Mouse (Mus musculus) small intestine, adult 2 months (tissue): ENCODE measurements at regions not wholly inside any gene's neighbourhood (a gene's known extent, or its start where the extent isn't known, plus 50 kb on each side); places are given as distances from the start of the nearest gene placed in this dataset.
A peak's percentile ranks its signal among the peaks of the same experiment; 100 is the strongest.

Source experiments
- H3K27ac ChIP-seq: fragments of 200-500 bp; 2 replicates; pipeline ENCODE4 v1.5.1; 2012; ENCODE audit warnings: low read depth, low read length, control low read depth, inconsistent platforms; ENCODE audit not compliant: insufficient read depth
- H3K27me3 ChIP-seq: fragments of 200-500 bp; 2 replicates; pipeline ENCODE4 v1.6.1; 2012; ENCODE audit warnings: mild to moderate bottlenecking, moderate library complexity, low read length, inconsistent platforms; ENCODE audit not compliant: control insufficient read depth, insufficient read depth
- H3K36me3 ChIP-seq: fragments of 200-500 bp; 2 replicates; pipeline ENCODE4 v1.6.1; 2012; ENCODE audit warnings: mild to moderate bottlenecking, low read length, control low read depth, inconsistent platforms; ENCODE audit not compliant: control insufficient read depth, insufficient read depth
- H3K4me1 ChIP-seq: fragments of 200-500 bp; 2 replicates; pipeline ENCODE4 v1.6.1; 2012; ENCODE audit warnings: low read length, inconsistent platforms, mixed read lengths; ENCODE audit not compliant: control insufficient read depth, insufficient read depth, insufficient read length
- H3K4me3 ChIP-seq: fragments of 200-500 bp; 2 replicates; pipeline ENCODE4 v1.5.1; 2012; ENCODE audit warnings: low read depth, mild to moderate bottlenecking, control low read depth, inconsistent platforms, low read length, moderate library complexity
- CTCF ChIP-seq: fragments of 200-500 bp; IDR thresholded peaks from 2 replicates; pipeline ENCODE4 v1.5.1; 2012; ENCODE audit warnings: low read depth, mild to moderate bottlenecking, control low read depth, inconsistent platforms, low read length, moderate library complexity, mixed read lengths; ENCODE audit not compliant: insufficient replicate concordance, insufficient read length; ENCODE audit errors: extremely low read depth
- POLR2A ChIP-seq: fragments of 200-500 bp; IDR thresholded peaks from 2 replicates; pipeline ENCODE4 v1.6.1; 2012; ENCODE audit warnings: low read depth, mild to moderate bottlenecking, control low read depth, inconsistent platforms, low read length, moderate library complexity
- WGBS: fragments of 180-500 bp; shearing (Covaris S2); methylation state at CpG from one replicate; pipeline ENCODE4 v1.1.7; 2018; 5-methylcytosine and 5-hydroxymethylcytosine counted together

DNA sequence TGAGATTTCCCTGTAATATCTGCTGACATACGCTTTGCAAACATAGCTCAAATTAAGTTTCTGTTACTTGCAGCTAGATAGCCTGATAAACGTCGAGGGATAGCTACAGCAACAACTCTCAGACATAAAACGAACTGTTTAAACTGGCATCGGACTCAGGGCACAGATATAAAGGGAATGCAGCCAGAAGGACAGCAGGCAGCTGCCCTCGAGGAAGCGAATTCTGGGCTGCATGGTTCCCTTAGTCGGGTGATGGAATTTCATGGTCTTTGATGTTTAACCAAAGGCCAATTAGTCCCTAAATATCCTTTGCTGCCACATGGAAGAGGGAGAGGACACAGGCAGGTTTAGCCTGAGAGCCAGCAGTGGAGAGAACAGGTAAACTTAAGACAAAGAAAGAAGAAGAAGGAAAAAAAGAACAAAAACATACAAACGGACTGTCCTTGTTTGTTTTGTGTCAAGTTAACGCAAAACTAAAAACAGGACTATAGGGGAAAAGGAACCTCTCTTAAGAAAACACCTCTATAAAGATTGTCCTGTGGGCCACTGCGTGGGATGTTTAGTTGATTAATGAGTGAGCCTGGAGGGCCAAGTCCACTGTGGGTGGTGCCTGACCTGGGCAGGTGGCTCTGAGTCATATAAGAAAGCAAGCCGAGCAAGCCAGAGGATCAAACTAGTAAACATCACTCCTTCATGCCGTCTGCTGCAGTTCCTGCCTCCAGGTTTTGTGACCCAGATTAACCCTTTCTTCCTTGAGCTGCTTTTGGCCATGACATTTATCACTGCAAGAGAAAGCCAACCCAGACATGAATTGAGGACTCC is 255.5 kb downstream of the Gm4791 start:
- Histone ChIP-seq H3K4me3 (no peak overlapping the region), H3K36me3 (no peaks in the 10 kb centered on the region), H3K27me3 (no peaks in the 10 kb centered on the region), H3K27ac (peak overlapping the region; percentile 81), H3K4me1 (peaks cover 5% of the 10 kb centered on the region; the same call in 1 of the 2 replicates)
- 21% methylated on average over 13 of the region's 13 CpGs for WGBS
- TF ChIP-seq CTCF (no peak), POLR2A (no peak)

DNA sequence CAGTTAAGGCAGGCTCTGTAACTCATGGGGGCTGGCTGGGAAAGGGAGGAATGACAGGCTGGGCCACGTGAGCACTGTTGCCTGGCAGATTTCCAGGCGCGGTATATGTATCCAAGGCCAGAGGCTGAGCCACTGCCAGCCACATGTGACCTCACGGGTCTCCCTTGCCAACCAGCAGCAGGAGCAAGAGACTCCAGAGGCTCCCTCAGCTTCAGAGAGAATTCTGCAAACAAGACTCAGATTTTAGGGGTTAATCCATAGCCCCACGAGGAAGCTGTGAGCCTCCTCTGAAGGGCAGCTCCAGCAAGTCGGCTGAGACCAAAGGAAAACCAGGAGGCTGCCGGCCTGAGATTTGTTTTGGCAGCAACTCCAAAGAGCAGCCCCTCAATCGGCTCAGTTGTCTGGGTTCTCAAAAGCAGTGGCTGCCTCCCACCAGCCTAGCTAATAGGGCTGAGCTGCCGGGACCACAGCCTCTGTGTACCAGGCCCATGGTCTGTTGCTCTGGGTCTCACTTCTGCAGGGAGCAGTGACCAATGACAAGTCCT is 264.0 kb upstream of the Cadm1 start:
- TF ChIP-seq CTCF (no peak), POLR2A (no peak)
- H3K4me1 ChIP-seq, result peaks cover 4% of the 10 kb centered on the region; the same call in 1 of the 2 replicates
- H3K27ac ChIP-seq, result no peak overlapping the region
- 18% methylated on average over 9 of the region's 9 CpGs for WGBS
- H3K36me3 ChIP-seq, result no peaks in the 10 kb centered on the region
- H3K4me3 ChIP-seq, result no peak overlapping the region
- no peaks in the 10 kb centered on the region for H3K27me3 ChIP-seq

DNA sequence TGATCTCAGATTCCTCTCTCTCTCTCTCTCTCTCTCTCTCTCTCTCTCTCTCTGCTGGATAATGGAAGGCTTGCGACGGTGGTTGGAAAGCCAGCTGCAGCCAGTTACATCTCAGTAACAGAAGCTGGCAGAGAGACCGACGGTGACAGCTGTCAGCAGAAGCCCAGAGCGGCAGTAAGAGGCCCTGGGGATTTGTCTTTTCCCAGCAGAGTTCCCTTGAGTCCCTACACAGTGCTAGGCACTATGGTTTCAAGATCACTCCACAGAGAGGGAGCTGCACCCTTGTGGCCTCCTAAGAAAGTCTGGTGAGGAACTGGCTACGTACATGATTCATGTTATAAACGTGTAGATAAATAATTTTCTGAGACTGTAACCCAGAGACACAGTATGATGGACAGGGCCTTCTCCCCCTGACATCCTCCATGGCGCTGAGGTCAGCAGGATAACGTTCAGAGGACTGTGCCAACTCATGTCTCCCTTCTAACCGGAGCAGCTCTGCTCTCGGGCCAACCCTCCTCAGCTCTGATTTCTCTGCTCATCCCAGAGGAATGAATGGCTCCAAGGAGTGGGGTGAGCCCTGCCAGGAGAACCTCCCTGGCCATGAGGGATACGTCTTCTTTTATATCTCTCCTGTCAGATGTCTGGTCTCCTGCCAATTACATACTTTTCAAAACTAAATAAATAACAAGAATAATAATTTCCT is 253.5 kb upstream of the Cadm1 start:
- Histone ChIP-seq H3K36me3 (no peaks in the 10 kb centered on the region), H3K27me3 (no peaks in the 10 kb centered on the region), H3K4me1 (0 out of 2 replicates have a peak, but pooled peaks cover 1% of the 10 kb centered on the region), H3K4me3 (no peak overlapping the region), H3K27ac (no peak overlapping the region)
- no peak for TF ChIP-seq CTCF
- no peak for TF ChIP-seq POLR2A
- WGBS, result 67% methylated on average over 12 of the region's 12 CpGs

DNA sequence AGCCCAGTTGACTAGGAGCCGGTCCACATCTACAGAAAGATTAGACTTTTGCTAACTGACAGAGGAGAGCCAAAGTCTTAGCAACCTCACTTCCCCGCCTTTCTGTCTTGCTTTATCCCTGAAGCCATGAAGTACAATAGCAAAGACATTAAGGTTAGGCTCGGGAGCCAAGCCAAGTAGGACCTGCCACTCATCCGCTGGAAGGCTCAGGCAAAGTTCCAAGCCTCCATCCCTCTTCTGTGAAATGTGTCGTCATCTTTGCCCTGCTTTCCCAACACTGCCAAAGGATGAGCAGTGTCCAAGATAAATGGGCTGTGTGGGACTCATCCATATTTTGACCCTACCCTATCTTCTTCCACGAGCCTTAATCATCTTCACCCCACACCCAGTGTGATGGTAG is 250.6 kb upstream of the Cadm1 start:
- Histone ChIP-seq H3K36me3 (no peaks in the 10 kb centered on the region), H3K4me1 (0 out of 2 replicates have a peak, but pooled peaks cover 1% of the 10 kb centered on the region), H3K4me3 (no peak overlapping the region), H3K27me3 (no peaks in the 10 kb centered on the region), H3K27ac (no peak overlapping the region)
- TF ChIP-seq POLR2A, result no peak
- TF ChIP-seq CTCF, result no peak
- 59% methylated on average over 6 of the region's 6 CpGs for WGBS

DNA sequence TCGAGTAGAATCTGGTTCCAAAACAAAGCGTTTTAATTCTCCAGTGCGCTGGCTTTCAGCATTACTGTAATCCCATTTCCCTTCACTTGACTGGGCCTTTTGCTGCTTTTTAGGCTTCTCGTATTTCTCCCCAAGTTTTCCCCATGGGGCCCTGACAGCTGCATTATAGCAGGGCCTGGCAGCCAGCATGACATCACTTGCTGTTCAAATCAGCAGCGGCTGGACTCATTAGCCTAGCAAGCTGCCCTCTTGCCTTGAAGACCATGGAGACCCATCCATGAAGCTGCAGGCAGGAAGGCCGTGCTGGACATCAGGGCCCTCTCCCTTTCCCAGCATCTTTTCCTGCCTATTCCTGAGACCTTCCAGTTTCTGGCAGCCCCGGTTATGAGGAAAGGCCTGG is 249.8 kb upstream of the Cadm1 start:
- Histone ChIP-seq H3K27me3 (no peaks in the 10 kb centered on the region), H3K27ac (no peak overlapping the region), H3K36me3 (no peaks in the 10 kb centered on the region), H3K4me1 (0 out of 2 replicates have a peak, but pooled peaks cover 1% of the 10 kb centered on the region), H3K4me3 (no peak overlapping the region)
- WGBS, result 79% methylated on average over 7 of the region's 7 CpGs
- TF ChIP-seq CTCF (no peak), POLR2A (no peak)

DNA sequence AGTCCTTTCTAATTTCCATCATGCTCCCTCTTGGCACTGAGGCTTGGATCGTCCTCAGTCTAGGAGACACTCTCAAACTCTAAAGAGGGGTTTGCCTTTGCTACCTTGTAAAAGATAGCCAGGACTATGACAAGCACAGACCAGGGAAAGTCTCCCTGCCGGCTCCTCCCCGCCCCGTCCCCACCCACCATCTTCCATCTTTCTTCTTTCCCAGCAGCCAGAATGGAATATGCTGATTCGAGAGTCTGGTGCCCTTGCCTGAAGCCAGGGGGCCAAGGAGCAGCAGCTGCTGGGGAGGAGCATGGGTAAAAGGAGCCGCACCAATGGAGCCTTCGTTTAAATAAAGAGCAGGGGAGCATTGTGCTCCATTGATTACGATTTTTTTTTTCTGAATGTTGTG is 249.4 kb upstream of the Cadm1 start:
- WGBS, result 77% methylated on average over 8 of the region's 8 CpGs
- H3K27ac ChIP-seq, result no peak overlapping the region
- H3K4me3 ChIP-seq, result no peak overlapping the region
- 0 out of 2 replicates have a peak, but pooled peaks cover 1% of the 10 kb centered on the region for H3K4me1 ChIP-seq
- no peaks in the 10 kb centered on the region for H3K36me3 ChIP-seq
- H3K27me3 ChIP-seq, result no peaks in the 10 kb centered on the region
- no peak for TF ChIP-seq CTCF
- TF ChIP-seq POLR2A, result no peak
